Mouse (Mus musculus): Measurements from ENCODE around the gene Ly6g6e. TPM values are rescaled to one million over a fixed set of nuclear protein-coding genes. Genes with fewer than 3 reads are reported as not detected.
"Not testable (repeated sequence)": the region's sequence is repeated elsewhere in the genome, so short reads cannot be mapped to it uniquely, and the experiment has no call there.

Gene Ly6g6e
- polyA plus RNA-seq, 1 experiment from 2014 or later, result 2.3 TPM

DNA sequence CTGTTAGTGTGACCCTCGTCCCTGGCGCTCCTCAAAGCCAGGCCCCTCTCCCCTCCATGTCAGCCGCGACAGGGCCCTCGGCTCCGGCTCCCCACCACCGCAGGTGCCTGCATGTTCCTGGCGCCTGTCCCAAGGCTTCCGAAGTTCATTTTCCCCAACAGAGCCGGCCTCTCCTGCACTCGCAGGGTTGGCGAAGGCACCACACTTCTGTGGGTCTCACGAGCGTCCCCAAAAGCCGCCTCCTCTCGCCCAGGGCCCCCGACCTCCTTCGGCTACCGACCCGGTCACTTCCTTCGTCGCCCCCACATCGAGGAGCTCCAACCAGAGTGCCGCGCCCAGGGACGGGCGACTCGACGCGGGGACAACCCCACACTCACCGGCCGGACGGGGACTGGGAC is 44.0 kb downstream of the Ly6g6e start:
- Histone ChIP-seq H3K4me3 (peak overlapping the region; percentile 88), H3K4me2 (peak overlapping the region; percentile 94), H3K9me3 (replicated peaks) (no peaks in the 10 kb centered on the region), H3K9ac (peak overlapping the region; percentile 90), H3K36me3 (ENCODE audit: poor library complexity, severe bottlenecking) (peaks cover 54% of the 10 kb centered on the region), H3K27me3 (no peaks in the 10 kb centered on the region), H3K27ac (peak overlapping the region; percentile 15; the same call in 1 of the 2 replicates), H3K4me1 (peaks cover 29% of the 10 kb centered on the region)
- no peak for ATAC-seq
- WGBS, result 1% methylated on average over 33 of the region's 33 CpGs

DNA sequence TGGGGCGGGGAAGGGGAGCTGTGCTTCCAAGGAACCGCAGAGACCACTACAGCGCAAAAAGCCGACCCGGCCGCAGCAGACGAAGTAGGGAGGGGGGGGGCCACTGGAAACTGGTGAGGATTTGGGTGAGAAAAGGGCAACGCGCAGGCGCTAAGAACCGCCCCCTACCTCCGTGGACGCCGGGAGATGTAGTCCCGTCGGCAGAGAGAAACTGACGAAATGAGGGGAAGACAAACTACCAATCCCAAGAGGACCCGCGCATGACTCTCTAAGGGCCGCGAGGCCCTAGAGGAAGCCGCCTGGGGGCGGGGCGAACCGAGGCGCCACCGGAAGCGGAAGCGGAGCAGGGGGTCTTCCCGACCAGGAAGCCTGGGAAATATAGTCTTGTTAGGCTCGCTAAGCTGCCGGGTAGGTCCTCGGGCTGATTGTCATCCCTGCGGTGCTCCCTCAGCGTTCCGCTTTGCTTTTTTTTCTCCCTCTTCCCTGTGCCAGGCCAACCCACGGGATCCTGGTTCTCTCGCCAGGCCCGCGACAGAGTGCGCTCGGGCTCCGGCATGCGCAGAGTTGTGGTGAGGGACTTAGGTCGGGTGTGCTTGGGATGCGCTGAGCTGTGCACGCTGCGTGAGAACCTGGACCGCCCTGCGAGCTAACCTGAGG is 44.6 kb downstream of the Ly6g6e start, which contains the start of gene Gpank1:
Gene Gpank1 (plus strand): TSS at position 313 of the 657 bp plus-strand sequence.
- H3K27ac ChIP-seq, result peak within 1 kb of the TSS; percentile 90
- H3K36me3 ChIP-seq (ENCODE audit: poor library complexity, severe bottlenecking), result peaks cover 49% of the 10 kb centered on the region
- ATAC-seq, result peak; percentile 97
- peaks cover 35% of the 10 kb centered on the region for H3K4me1 ChIP-seq
- peak within 1 kb of the TSS; percentile 94 for H3K4me2 ChIP-seq
- H3K4me3 ChIP-seq, result peak within 1 kb of the TSS; percentile 88
- no peaks in the 10 kb centered on the region for H3K27me3 ChIP-seq
- WGBS, result under 1% methylated on average over 50 of the region's 50 CpGs
- H3K9ac ChIP-seq, result peak within 1 kb of the TSS; percentile 90
- H3K9me3 ChIP-seq (replicated peaks), result no peaks in the 10 kb centered on the region

DNA sequence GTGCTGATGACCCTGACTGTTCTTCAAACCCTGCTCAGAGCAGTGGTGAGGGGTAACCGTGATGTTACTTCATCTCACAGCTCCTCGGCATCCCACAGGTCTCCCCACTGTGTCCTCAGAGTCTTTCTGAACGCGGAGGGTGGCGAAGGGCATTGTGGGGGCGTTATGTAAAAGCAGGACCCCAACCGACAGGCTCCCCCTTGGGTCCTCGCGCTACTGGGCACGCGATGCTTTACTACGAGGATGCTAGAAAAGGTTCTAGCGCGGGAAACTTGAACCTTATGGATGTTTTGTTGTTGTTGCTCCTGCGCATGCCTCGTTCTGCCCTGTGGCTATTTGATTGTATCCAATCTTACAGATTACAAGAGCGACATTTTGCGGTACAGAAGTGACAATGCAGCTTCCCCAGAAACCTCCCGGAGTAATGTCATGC is 45.2 kb downstream of the Ly6g6e start, which contains the start of gene Csnk2b:
Gene Csnk2b (minus strand): TSS at position 183 of the 433 bp plus-strand sequence.
- peaks cover 41% of the 10 kb centered on the region for H3K4me1 ChIP-seq
- H3K36me3 ChIP-seq (ENCODE audit: poor library complexity, severe bottlenecking), result peaks cover 44% of the 10 kb centered on the region
- under 1% methylated on average over 19 of the region's 19 CpGs for WGBS
- peak within 1 kb of the TSS; percentile 88 for H3K4me3 ChIP-seq
- peak within 1 kb of the TSS; percentile 90 for H3K27ac ChIP-seq
- H3K9ac ChIP-seq, result peak within 1 kb of the TSS; percentile 90
- peak; percentile 7; the same call in 1 of the 2 replicates for ATAC-seq
- H3K27me3 ChIP-seq, result no peaks in the 10 kb centered on the region
- H3K4me2 ChIP-seq, result peak within 1 kb of the TSS; percentile 94
- no peaks in the 10 kb centered on the region for H3K9me3 ChIP-seq (replicated peaks)

DNA sequence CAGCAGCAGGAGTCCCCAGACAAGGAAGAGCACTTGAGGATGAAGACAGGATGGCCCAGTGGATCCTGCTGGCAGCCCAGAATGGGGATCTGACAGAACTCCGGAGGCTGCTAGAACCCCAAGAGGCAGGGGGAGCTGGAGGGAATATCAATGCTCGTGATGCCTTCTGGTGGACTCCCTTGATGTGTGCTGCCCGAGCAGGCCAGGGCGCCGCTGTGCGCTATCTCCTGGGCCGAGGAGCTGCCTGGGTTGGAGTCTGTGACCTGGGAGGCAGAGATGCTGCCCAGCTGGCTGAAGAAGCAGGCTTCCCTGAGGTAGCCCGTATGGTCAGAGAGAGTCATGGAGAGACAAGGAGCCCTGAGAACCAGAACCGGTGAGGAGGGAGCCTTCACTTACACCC is 46.6 kb downstream of the Ly6g6e start:
- not testable (repeated sequence) for H3K4me2 ChIP-seq; H3K27me3 ChIP-seq; H3K27ac ChIP-seq; H3K4me3 ChIP-seq; ATAC-seq; H3K9me3 ChIP-seq (replicated peaks); H3K9ac ChIP-seq
- H3K4me1 ChIP-seq, result peaks cover 50% of the 10 kb centered on the region
- 92% methylated on average over 9 of the region's 9 CpGs for WGBS
- peaks cover 39% of the 10 kb centered on the region for H3K36me3 ChIP-seq (ENCODE audit: poor library complexity, severe bottlenecking)

DNA sequence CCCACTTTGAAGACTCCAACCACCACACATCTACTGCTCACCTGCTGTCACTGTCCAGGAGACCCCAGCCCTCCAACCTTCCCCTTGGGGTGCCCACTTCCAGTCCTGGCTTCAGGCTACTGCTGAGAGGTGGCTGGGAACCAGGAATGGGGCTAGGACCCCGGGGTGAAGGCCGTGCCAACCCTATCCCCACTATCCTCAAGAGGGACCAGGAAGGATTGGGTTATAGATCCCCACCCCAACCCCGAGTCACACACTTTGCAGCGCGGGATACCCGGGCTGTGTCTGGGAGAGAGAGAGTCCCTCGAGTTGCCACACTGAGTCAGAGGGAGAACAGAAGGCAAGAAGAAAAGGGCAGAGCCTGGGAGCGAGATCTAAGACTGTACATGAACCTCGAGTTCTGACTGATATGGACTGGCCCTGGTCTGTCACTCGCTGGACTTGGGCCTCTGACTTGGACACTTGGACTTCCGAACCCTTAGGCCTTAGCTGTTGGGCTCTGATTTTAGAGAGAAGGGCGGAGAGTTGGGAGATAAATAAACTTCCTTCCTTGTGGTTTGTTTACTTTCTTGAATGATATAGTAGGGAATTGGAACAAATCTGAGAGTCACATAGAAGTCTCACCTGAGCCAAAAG is 47.7 kb downstream of the Ly6g6e start:
- not testable (repeated sequence) for H3K27ac ChIP-seq; H3K9me3 ChIP-seq (replicated peaks); ATAC-seq; H3K9ac ChIP-seq; H3K4me2 ChIP-seq; H3K4me3 ChIP-seq; H3K27me3 ChIP-seq
- Histone ChIP-seq H3K36me3 (ENCODE audit: poor library complexity, severe bottlenecking) (peaks cover 36% of the 10 kb centered on the region), H3K4me1 (peaks cover 50% of the 10 kb centered on the region)
- WGBS, result 97% methylated on average over 12 of the region's 12 CpGs

DNA sequence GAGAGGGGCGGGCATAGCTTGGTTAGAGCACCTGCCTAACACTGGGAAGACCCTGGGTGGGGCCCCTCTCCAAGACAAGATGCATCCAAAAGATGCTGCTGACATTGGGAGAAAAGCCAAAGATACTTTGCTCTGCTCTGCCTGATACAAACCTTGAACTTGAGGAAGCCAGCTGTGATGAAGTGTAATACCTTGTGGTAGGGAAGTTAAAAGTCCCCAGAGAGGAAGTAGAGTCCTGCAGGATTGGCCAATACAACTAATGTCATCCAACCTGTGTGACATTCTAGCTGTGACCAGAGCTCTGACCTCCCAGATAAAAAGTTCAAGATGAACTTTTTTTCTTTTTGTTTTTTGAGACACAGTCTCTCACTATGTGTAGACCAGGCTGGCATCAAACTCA is 48.4 kb downstream of the Ly6g6e start:
- H3K9me3 ChIP-seq (replicated peaks), result no peaks in the 10 kb centered on the region
- 0 out of 2 replicates have a peak overlapping the region, but pooled peaks have one; percentile 86 for H3K4me2 ChIP-seq
- 0 out of 2 replicates have a peak overlapping the region, but pooled peaks have one; percentile 87 for H3K9ac ChIP-seq
- H3K27me3 ChIP-seq, result no peaks in the 10 kb centered on the region
- 0 out of 2 replicates have a peak overlapping the region, but pooled peaks have one; percentile 68 for H3K4me3 ChIP-seq
- H3K36me3 ChIP-seq (ENCODE audit: poor library complexity, severe bottlenecking), result peaks cover 36% of the 10 kb centered on the region
- ATAC-seq, result no peak
- no peak overlapping the region for H3K27ac ChIP-seq
- WGBS, result 100% methylated on average over 1 of the region's 1 CpGs
- peaks cover 44% of the 10 kb centered on the region for H3K4me1 ChIP-seq

DNA sequence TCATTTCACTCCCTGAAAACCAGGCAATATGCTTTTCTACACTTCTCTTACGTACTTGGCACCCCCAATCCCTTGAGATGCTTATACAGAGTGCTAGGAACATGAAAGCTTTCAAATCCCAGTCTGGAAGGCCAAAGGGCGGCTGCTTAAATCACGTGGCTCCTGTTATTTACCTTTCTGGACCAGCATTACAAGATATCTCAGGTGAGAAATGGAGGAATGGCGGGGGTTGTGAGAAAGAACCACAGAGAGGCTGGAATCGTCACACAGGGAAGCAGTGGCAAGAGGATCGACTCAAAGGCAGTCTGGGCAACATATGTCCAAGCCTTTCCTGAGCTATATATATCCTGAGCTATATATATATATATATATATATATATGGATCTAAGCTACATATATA is 48.9 kb downstream of the Ly6g6e start:
- H3K4me1 ChIP-seq, result peaks cover 39% of the 10 kb centered on the region
- peak overlapping the region; percentile 72; the same call in 1 of the 2 replicates for H3K27ac ChIP-seq
- no peak for ATAC-seq
- 34% methylated on average over 6 of the region's 6 CpGs for WGBS
- no peaks in the 10 kb centered on the region for H3K27me3 ChIP-seq
- H3K9ac ChIP-seq, result peak overlapping the region; percentile 87
- peak overlapping the region; percentile 86 for H3K4me2 ChIP-seq
- H3K4me3 ChIP-seq, result peak overlapping the region; percentile 68
- peaks cover 36% of the 10 kb centered on the region for H3K36me3 ChIP-seq (ENCODE audit: poor library complexity, severe bottlenecking)
- H3K9me3 ChIP-seq (replicated peaks), result no peaks in the 10 kb centered on the region

DNA sequence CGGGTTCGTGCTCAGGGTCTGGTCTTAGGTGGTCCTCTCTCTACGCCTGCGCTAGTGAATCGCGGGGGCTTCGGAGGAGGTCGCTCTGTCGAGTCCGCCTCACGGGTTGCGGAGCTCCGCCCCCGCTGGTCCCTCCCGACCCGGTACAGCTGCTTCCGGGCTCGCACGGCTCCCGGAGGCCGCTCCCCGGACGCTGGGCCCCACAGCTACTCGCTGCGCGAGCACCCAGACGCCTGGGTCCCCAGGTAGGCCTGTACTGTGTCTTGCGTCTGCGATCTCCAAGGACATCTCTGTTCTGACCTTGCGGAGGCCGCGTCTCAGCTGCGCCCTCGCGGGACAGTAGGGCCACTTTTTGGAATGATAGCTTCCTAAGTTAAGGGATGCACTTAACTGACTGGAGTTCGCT is 49.5 kb downstream of the Ly6g6e start, which contains the start of gene D17H6S53E:
Gene D17H6S53E (plus strand): TSS at position 168 of the 406 bp plus-strand sequence.
- peak within 1 kb of the TSS; percentile 87 for H3K9ac ChIP-seq
- H3K9me3 ChIP-seq (replicated peaks), result no peaks in the 10 kb centered on the region
- peak; percentile 44 for ATAC-seq
- H3K4me1 ChIP-seq, result peaks cover 38% of the 10 kb centered on the region
- WGBS, result under 1% methylated on average over 36 of the region's 36 CpGs
- H3K27ac ChIP-seq, result peak within 1 kb of the TSS; percentile 72
- peak within 1 kb of the TSS; percentile 86 for H3K4me2 ChIP-seq
- peaks cover 36% of the 10 kb centered on the region for H3K36me3 ChIP-seq (ENCODE audit: poor library complexity, severe bottlenecking)
- no peaks in the 10 kb centered on the region for H3K27me3 ChIP-seq
- peak within 1 kb of the TSS; percentile 68 for H3K4me3 ChIP-seq

DNA sequence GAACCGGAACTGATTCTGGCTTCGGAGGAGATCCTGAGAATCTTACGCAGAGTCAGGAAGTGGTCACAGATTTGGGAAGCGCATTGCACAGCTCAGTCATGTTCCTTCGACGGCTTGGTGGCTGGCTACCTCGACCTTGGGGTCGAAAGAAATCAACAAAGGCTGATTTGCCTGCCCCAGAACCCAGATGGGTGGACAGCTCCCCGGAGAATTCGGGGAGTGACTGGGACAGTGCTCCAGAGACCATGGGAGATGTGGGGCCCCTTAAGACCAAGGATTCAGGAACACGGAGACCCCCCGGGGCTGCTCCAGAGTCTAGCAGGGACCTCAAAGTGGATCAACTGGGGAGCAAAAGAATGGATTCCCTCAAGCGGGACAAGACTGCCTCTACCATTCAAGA is 50.3 kb downstream of the Ly6g6e start:
- Histone ChIP-seq H3K4me1 (peaks cover 38% of the 10 kb centered on the region), H3K27me3 (no peaks in the 10 kb centered on the region), H3K9me3 (replicated peaks) (no peaks in the 10 kb centered on the region), H3K9ac (peak overlapping the region; percentile 87), H3K27ac (no peak overlapping the region), H3K36me3 (ENCODE audit: poor library complexity, severe bottlenecking) (peaks cover 36% of the 10 kb centered on the region), H3K4me3 (peak overlapping the region; percentile 68), H3K4me2 (peak overlapping the region; percentile 86)
- ATAC-seq, result no peak
- WGBS, result 75% methylated on average over 13 of the region's 13 CpGs

Other genes starting within 250 kb of the Ly6g6e start
- 36.6 and 40.0 TPM in 2 replicates for gene Stk19, start 240.0 kb upstream of the Ly6g6e start, polyA plus RNA-seq (2015; fragmentation: Nextera tagmentation; extraction: Ambion mirVana)
- 68.6 and 75.7 TPM in 2 replicates for gene Dxo, start 239.9 kb upstream of the Ly6g6e start, polyA plus RNA-seq (2015; fragmentation: Nextera tagmentation; extraction: Ambion mirVana)
- 50.1 and 57.9 TPM in 2 replicates for gene Skiv2l, start 226.7 kb upstream of the Ly6g6e start, polyA plus RNA-seq (2015; fragmentation: Nextera tagmentation; extraction: Ambion mirVana)
- gene Nelfe, start 226.5 kb upstream of the Ly6g6e start, polyA plus RNA-seq (2015; fragmentation: Nextera tagmentation; extraction: Ambion mirVana), result 106 and 109 TPM in 2 replicates
- 1.9 and 2.0 TPM in 2 replicates for gene Cfb, start 214.4 kb upstream of the Ly6g6e start, polyA plus RNA-seq (2015; fragmentation: Nextera tagmentation; extraction: Ambion mirVana)
- gene Zbtb12, start 197.4 kb upstream of the Ly6g6e start, polyA plus RNA-seq (2015; fragmentation: Nextera tagmentation; extraction: Ambion mirVana), result 7.8 and 9.7 TPM in 2 replicates
- not detected in 2 replicates for gene Gm20547, start 194.9 kb upstream of the Ly6g6e start, polyA plus RNA-seq (2015; fragmentation: Nextera tagmentation; extraction: Ambion mirVana)
- gene C2, start 178.6 kb upstream of the Ly6g6e start, polyA plus RNA-seq (2015; fragmentation: Nextera tagmentation; extraction: Ambion mirVana), result 0.74 and 1.4 TPM in 2 replicates
- 97.9 and 107 TPM in 2 replicates for gene Ehmt2, start 178.4 kb upstream of the Ly6g6e start, polyA plus RNA-seq (2015; fragmentation: Nextera tagmentation; extraction: Ambion mirVana)
- gene Slc44a4, start 162.4 kb upstream of the Ly6g6e start, polyA plus RNA-seq (2015; fragmentation: Nextera tagmentation; extraction: Ambion mirVana), result not detected in 2 replicates
- 18.0 and 18.7 TPM in 2 replicates for gene Neu1, start 145.6 kb upstream of the Ly6g6e start, polyA plus RNA-seq (2015; fragmentation: Nextera tagmentation; extraction: Ambion mirVana)
- 0.10 and 0.12 TPM in 2 replicates for gene Hspa1b, start 117.7 kb upstream of the Ly6g6e start, polyA plus RNA-seq (2015; fragmentation: Nextera tagmentation; extraction: Ambion mirVana)
- not detected in 2 replicates for gene Gm20481, start 107.0 kb upstream of the Ly6g6e start, polyA plus RNA-seq (2015; fragmentation: Nextera tagmentation; extraction: Ambion mirVana)
- gene Hspa1a, start 104.7 kb upstream of the Ly6g6e start, polyA plus RNA-seq (2015; fragmentation: Nextera tagmentation; extraction: Ambion mirVana), result 1.5 and 1.6 TPM in 2 replicates
- gene Hspa1l, start 104.2 kb upstream of the Ly6g6e start, polyA plus RNA-seq (2015; fragmentation: Nextera tagmentation; extraction: Ambion mirVana), result 1.00 and 1.3 TPM in 2 replicates
- gene Lsm2, start 95.0 kb upstream of the Ly6g6e start, polyA plus RNA-seq (2015; fragmentation: Nextera tagmentation; extraction: Ambion mirVana), result 203 and 213 TPM in 2 replicates
- 88.4 and 104 TPM in 2 replicates for gene Vars, start 75.9 kb upstream of the Ly6g6e start, polyA plus RNA-seq (2015; fragmentation: Nextera tagmentation; extraction: Ambion mirVana)
- 0.18 and 0.20 TPM in 2 replicates for gene Vwa7, start 60.3 kb upstream of the Ly6g6e start, polyA plus RNA-seq (2015; fragmentation: Nextera tagmentation; extraction: Ambion mirVana)
- 7.2 and 7.8 TPM in 2 replicates for gene Sapcd1, start 48.9 kb upstream of the Ly6g6e start, polyA plus RNA-seq (2015; fragmentation: Nextera tagmentation; extraction: Ambion mirVana)
- gene Msh5, start 30.2 kb upstream of the Ly6g6e start, polyA plus RNA-seq (2015; fragmentation: Nextera tagmentation; extraction: Ambion mirVana), result 4.5 and 5.9 TPM in 2 replicates
- gene Clic1, start 26.9 kb upstream of the Ly6g6e start, polyA plus RNA-seq (2015; fragmentation: Nextera tagmentation; extraction: Ambion mirVana), result 141 and 147 TPM in 2 replicates
- gene Ddah2, start 17.9 kb upstream of the Ly6g6e start, polyA plus RNA-seq (2015; fragmentation: Nextera tagmentation; extraction: Ambion mirVana), result 543 and 566 TPM in 2 replicates
- gene Ly6g6c, start 11.5 kb upstream of the Ly6g6e start, polyA plus RNA-seq (2015; fragmentation: Nextera tagmentation; extraction: Ambion mirVana), result not detected in 2 replicates
- gene Mpig6b, start 10.7 kb upstream of the Ly6g6e start, polyA plus RNA-seq (2015; fragmentation: Nextera tagmentation; extraction: Ambion mirVana), result 0.29 and 0.56 TPM in 2 replicates
- gene Ly6g6d, start 1.2 kb downstream of the Ly6g6e start, polyA plus RNA-seq (2015; fragmentation: Nextera tagmentation; extraction: Ambion mirVana), result 0.58 and 0.81 TPM in 2 replicates
- gene Ly6g6f, start 8.7 kb downstream of the Ly6g6e start, polyA plus RNA-seq (2015; fragmentation: Nextera tagmentation; extraction: Ambion mirVana), result 0.25 TPM in 1 of 2 replicates, not detected in the other
- gene Abhd16a, start 12.4 kb downstream of the Ly6g6e start, polyA plus RNA-seq (2015; fragmentation: Nextera tagmentation; extraction: Ambion mirVana), result 74.9 and 77.6 TPM in 2 replicates
- gene Ly6g5c, start 31.4 kb downstream of the Ly6g6e start, polyA plus RNA-seq (2015; fragmentation: Nextera tagmentation; extraction: Ambion mirVana), result not detected in 2 replicates
- gene Ly6g5b, start 38.5 kb downstream of the Ly6g6e start, polyA plus RNA-seq (2015; fragmentation: Nextera tagmentation; extraction: Ambion mirVana), result 1.2 and 1.3 TPM in 2 replicates
- gene Gpank1, start 44.6 kb downstream of the Ly6g6e start, polyA plus RNA-seq (2015; fragmentation: Nextera tagmentation; extraction: Ambion mirVana), result 32.4 and 33.3 TPM in 2 replicates
- gene Csnk2b, start 45.2 kb downstream of the Ly6g6e start, polyA plus RNA-seq (2015; fragmentation: Nextera tagmentation; extraction: Ambion mirVana), result 339 and 356 TPM in 2 replicates
- gene D17H6S53E, start 49.5 kb downstream of the Ly6g6e start, polyA plus RNA-seq (2015; fragmentation: Nextera tagmentation; extraction: Ambion mirVana), result 8.3 and 8.6 TPM in 2 replicates
- 0.93 and 0.99 TPM in 2 replicates for gene Apom, start 55.1 kb downstream of the Ly6g6e start, polyA plus RNA-seq (2015; fragmentation: Nextera tagmentation; extraction: Ambion mirVana)
- gene Bag6, start 58.3 kb downstream of the Ly6g6e start, polyA plus RNA-seq (2015; fragmentation: Nextera tagmentation; extraction: Ambion mirVana), result 82.5 and 82.6 TPM in 2 replicates
- gene Prrc2a, start 88.0 kb downstream of the Ly6g6e start, polyA plus RNA-seq (2015; fragmentation: Nextera tagmentation; extraction: Ambion mirVana), result 213 TPM in 2 replicates
- gene Aif1, start 99.2 kb downstream of the Ly6g6e start, polyA plus RNA-seq (2015; fragmentation: Nextera tagmentation; extraction: Ambion mirVana), result 5.6 and 6.0 TPM in 2 replicates
- gene Lst1, start 111.5 kb downstream of the Ly6g6e start, polyA plus RNA-seq (2015; fragmentation: Nextera tagmentation; extraction: Ambion mirVana), result 3.5 and 4.2 TPM in 2 replicates
- 0.20 TPM in 1 of 2 replicates, not detected in the other for gene Ltb, start 117.5 kb downstream of the Ly6g6e start, polyA plus RNA-seq (2015; fragmentation: Nextera tagmentation; extraction: Ambion mirVana)
- gene Tnf, start 125.1 kb downstream of the Ly6g6e start, polyA plus RNA-seq (2015; fragmentation: Nextera tagmentation; extraction: Ambion mirVana), result not detected in 2 replicates
- 0.16 TPM in 1 of 2 replicates, not detected in the other for gene Lta, start 128.4 kb downstream of the Ly6g6e start, polyA plus RNA-seq (2015; fragmentation: Nextera tagmentation; extraction: Ambion mirVana)
- gene Gm16181, start 143.9 kb downstream of the Ly6g6e start, polyA plus RNA-seq (2015; fragmentation: Nextera tagmentation; extraction: Ambion mirVana), result 0.37 and 0.59 TPM in 2 replicates
- 20.8 and 24.3 TPM in 2 replicates for gene Atp6v1g2, start 156.8 kb downstream of the Ly6g6e start, polyA plus RNA-seq (2015; fragmentation: Nextera tagmentation; extraction: Ambion mirVana)
- 10.5 and 11.2 TPM in 2 replicates for gene Nfkbil1, start 158.9 kb downstream of the Ly6g6e start, polyA plus RNA-seq (2015; fragmentation: Nextera tagmentation; extraction: Ambion mirVana)
- 592 and 632 TPM in 2 replicates for gene Ddx39b, start 164.8 kb downstream of the Ly6g6e start, polyA plus RNA-seq (2015; fragmentation: Nextera tagmentation; extraction: Ambion mirVana)
- 37.7 and 45.8 TPM in 2 replicates for gene H2-D1, start 185.8 kb downstream of the Ly6g6e start, polyA plus RNA-seq (2015; fragmentation: Nextera tagmentation; extraction: Ambion mirVana)
- not detected in 2 replicates for gene H2-Q1, start 243.5 kb downstream of the Ly6g6e start, polyA plus RNA-seq (2015; fragmentation: Nextera tagmentation; extraction: Ambion mirVana)